13 mouse cellular contexts compared by ENCODE assay signal in the genomic region with DNA sequence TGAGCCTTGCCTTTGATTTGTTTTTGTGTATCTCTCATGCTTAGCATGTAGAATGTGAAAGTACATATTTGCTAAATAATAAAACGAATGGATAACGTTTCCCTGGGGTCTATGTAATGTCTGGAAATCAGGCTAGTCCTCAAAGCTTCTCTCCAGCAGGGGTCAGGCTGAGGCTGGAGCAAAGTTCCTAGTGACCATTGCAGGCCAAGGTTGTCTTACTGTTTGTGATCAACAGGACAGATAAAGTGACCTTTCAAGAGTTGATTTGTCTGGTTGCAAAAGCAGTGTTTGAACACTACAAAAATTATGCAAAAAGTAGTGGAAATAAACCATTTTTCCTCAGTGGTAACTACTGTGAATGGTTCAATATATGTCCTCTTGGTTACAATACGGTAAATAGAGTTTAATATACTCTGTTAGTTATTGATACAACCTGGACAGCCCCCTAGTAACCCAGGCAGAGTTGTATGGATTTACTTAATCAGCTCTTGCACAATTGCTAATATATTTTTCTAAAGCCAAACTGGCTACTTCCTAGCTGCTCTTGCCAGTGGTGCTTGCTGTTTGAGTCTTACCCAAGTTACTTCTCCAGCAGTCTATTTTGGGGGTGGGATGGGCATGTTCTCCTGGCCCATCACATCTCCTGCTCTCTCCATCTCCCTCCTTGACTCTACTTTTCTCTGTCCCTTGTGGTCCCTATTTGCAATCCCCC. TPM values are rescaled to one million over a fixed set of nuclear protein-coding genes. Genes with fewer than 3 reads are reported as not detected.
A peak's percentile ranks its signal among the peaks of the same experiment; 100 is the strongest.
DNase-seq lines count a peak whose midpoint lies in the region; ATAC-seq and TF ChIP-seq lines count a peak whose summit lies in the region.
"Had no signal": no experiment of that assay in that cellular context is flagged by ENCODE, and none has a peak within 500 bp of the region (broad histone marks: within the 10 kb centered on the region; RNA-seq: fewer than 3 reads in every experiment).

No protein-coding gene starts in this region.

- no peak overlapping the region for H3K4me2 ChIP-seq in hindbrain, embryonic 12.5 days (replicated peaks)
- no peak overlapping the region for H3K4me2 ChIP-seq in hindbrain, embryonic 11.5 days (replicated peaks; ENCODE audit: low read depth, low read length)
- no peak overlapping the region for H3K4me2 ChIP-seq in CH12.LX (ENCODE audit: insufficient read depth, low read depth, poor library complexity, severe bottlenecking)
- H3K4me2 ChIP-seq: liver, embryonic 15.5 days; midbrain, embryonic 12.5 days had no signal

- TF ChIP-seq EP300 in CH12.LX (IDR thresholded peaks at IDR 0.05; ENCODE audit: low read length): no peak

- H3K36me3 ChIP-seq in hindbrain, embryonic 12.5 days: no peaks in the 10 kb centered on the region; the same call in 1 of the 2 replicates
- no peaks in the 10 kb centered on the region for H3K36me3 ChIP-seq in hindbrain, embryonic 11.5 days (ENCODE audit: control insufficient read depth, insufficient read depth, low read length)
- H3K36me3 ChIP-seq in CH12.LX (replicated peaks in 1 of 2; ENCODE audit: control insufficient read depth in 1 of 2, insufficient read depth in 1 of 2, low read length in 1 of 2): peaks cover 4 to 11% of the 10 kb centered on the region in 2 experiments

- no peaks in the 10 kb centered on the region for H3K9me3 ChIP-seq in hindbrain, embryonic 12.5 days (replicated peaks)
- H3K9me3 ChIP-seq in hindbrain, embryonic 11.5 days (ENCODE audit: control insufficient read depth, low read length): no peaks in the 10 kb centered on the region
- no peaks in the 10 kb centered on the region for H3K9me3 ChIP-seq in CH12.LX (replicated peaks; ENCODE audit: low read length)
- H3K9me3 ChIP-seq: liver, embryonic 15.5 days; midbrain, embryonic 12.5 days had no signal

- H3K4me3 ChIP-seq in hindbrain, embryonic 12.5 days: no peak overlapping the region
- no peak overlapping the region for H3K4me3 ChIP-seq in hindbrain, embryonic 11.5 days (ENCODE audit: low read depth, low read length)
- no peak overlapping the region for H3K4me3 ChIP-seq in lung, adult 2 months (replicated peaks; ENCODE audit: extremely low read depth, low read depth, low read length)
- no peak overlapping the region for H3K4me3 ChIP-seq in CH12.LX (replicated peaks in 1 of 3; ENCODE audit: low read depth in 2 of 3, low read length in 2 of 3, poor library complexity in 1 of 3)
- H3K4me3 ChIP-seq: liver, embryonic 15.5 days; midbrain, embryonic 12.5 days had no signal

- TF ChIP-seq POLR2A in lung, adult 2 months (IDR thresholded peaks at IDR 0.05; ENCODE audit: borderline replicate concordance, extremely low read depth, low read depth, low read length): no peak
- no peak for TF ChIP-seq POLR2A in CH12.LX (IDR thresholded peaks at IDR 0.05; ENCODE audit: low read depth, low read length)

- TF ChIP-seq RAD21 in CH12.LX (IDR thresholded peaks at IDR 0.05; ENCODE audit: low read depth, low read length): peak; percentile 44

- in situ Hi-C loops in CH12.LX (cut with MboI; ENCODE audit: low pct_ligation_motif_present, low pct_unique_long_range_greater_than_20kb, low sequenced_read_pairs): no loop called here

- no peak overlapping the region for H3K27ac ChIP-seq in hindbrain, embryonic 12.5 days
- no peak overlapping the region for H3K27ac ChIP-seq in hindbrain, embryonic 11.5 days (ENCODE audit: low read depth, low read length)
- no peak overlapping the region for H3K27ac ChIP-seq in CH12.LX (ENCODE audit: insufficient read depth, low read depth)
- H3K27ac ChIP-seq: liver, embryonic 15.5 days; midbrain, embryonic 12.5 days had no signal

- ATAC-seq in hindbrain, embryonic 12.5 days (ENCODE audit: low FRiP score): peak; percentile 19; the same call in 1 of the 2 replicates
- ATAC-seq in hindbrain, embryonic 11.5 days (ENCODE audit: low FRiP score): no peak

- 81% methylated on average over 3 of the region's 3 CpGs for WGBS in hindbrain, embryonic 12.5 days
- WGBS in hindbrain, embryonic 11.5 days: 80% methylated on average over 3 of the region's 3 CpGs
- whole genome bisulfite sequencing in lung, adult 2 months: 78% methylated on average over 3 of the region's 3 CpGs

- no peak overlapping the region for H3K9ac ChIP-seq in hindbrain, embryonic 12.5 days
- no peak overlapping the region for H3K9ac ChIP-seq in hindbrain, embryonic 11.5 days (ENCODE audit: low read depth, low read length)
- H3K9ac ChIP-seq in CH12.LX (ENCODE audit: insufficient read depth, low read depth): no peak overlapping the region
- H3K9ac ChIP-seq: liver, embryonic 15.5 days; midbrain, embryonic 12.5 days had no signal

- no peaks in the 10 kb centered on the region for H3K79me2 ChIP-seq in CH12.LX (replicated peaks; ENCODE audit: control insufficient read depth, extremely low read depth, insufficient read depth, poor library complexity, severe bottlenecking)

- no peak for DNase-seq in hindbrain, embryonic 11.5 days (ENCODE audit: low spot score)
- no peak for DNase-seq in lung, adult 2 months
- DNase-seq in lung, postnatal 4 days: no peak
- DNase-seq in CH12.LX (ENCODE audit: extremely low read depth): peak; percentile 20
- DNase-seq in brain, adult 2 months (ENCODE audit: low read depth, low spot score): peak; percentile 30
- no peak for DNase-seq in retina, embryonic 14.5 days (ENCODE audit: low spot score)
- DNase-seq in gastrocnemius, postnatal 10 days: no peak

- peak; percentile 51; the same call in 1 of the 2 replicates for TF ChIP-seq CTCF in lung, adult 2 months (IDR thresholded peaks at IDR 0.05; ENCODE audit: insufficient read depth, low read length)
- peak in 1 of 2 experiments; percentile 53; a peak in 2 of 4 replicates for TF ChIP-seq CTCF in CH12.LX (conservative IDR thresholded peaks at IDR 0.05 in 1 of 2, IDR thresholded peaks at IDR 0.05 in 1 of 2; ENCODE audit: low read depth in 2 of 2, low read length in 2 of 2)

- H3K4me1 ChIP-seq in hindbrain, embryonic 12.5 days: no peaks in the 10 kb centered on the region
- H3K4me1 ChIP-seq in hindbrain, embryonic 11.5 days (replicated peaks; ENCODE audit: control insufficient read depth, insufficient read depth, low read length): no peaks in the 10 kb centered on the region
- peaks cover 5% of the 10 kb centered on the region; the same call in 1 of the 2 replicates for H3K4me1 ChIP-seq in lung, adult 2 months (ENCODE audit: control insufficient read depth, insufficient read depth, low read length)
- H3K4me1 ChIP-seq in CH12.LX (ENCODE audit: control insufficient read depth in 1 of 2, insufficient read depth in 2 of 2): peaks cover 11 to 85% of the 10 kb centered on the region in 2 experiments
- H3K4me1 ChIP-seq: midbrain, embryonic 12.5 days had no signal

- dilution Hi-C loops in CH12.LX (cut with MboI; ENCODE audit: extremely low pct_ligation_motif_present, extremely low pct_unique_long_range_greater_than_20kb, low sequenced_read_pairs): no loop called here

- H3K27me3 ChIP-seq in hindbrain, embryonic 12.5 days: no peaks in the 10 kb centered on the region
- H3K27me3 ChIP-seq in hindbrain, embryonic 11.5 days (ENCODE audit: control insufficient read depth, insufficient read depth, low read length): no peaks in the 10 kb centered on the region
- H3K27me3 ChIP-seq in CH12.LX (replicated peaks): no peaks in the 10 kb centered on the region
- H3K27me3 ChIP-seq: liver, embryonic 15.5 days; midbrain, embryonic 12.5 days had no signal

TF ChIP-seq in CH12.LX, 34 proteins besides CTCF, POLR2A, EP300 and RAD21:
- TF ChIP-seq TBP (conservative IDR thresholded peaks at IDR 0.05; ENCODE audit: low read depth, low read length): no peak
- TF ChIP-seq USF1 (IDR thresholded peaks at IDR 0.05; ENCODE audit: low read depth, low read length): no peak
- TF ChIP-seq POLR2AphosphoS2 (IDR thresholded peaks at IDR 0.05; ENCODE audit: low read depth, low read length): no peak
- 0 out of 2 replicates have a peak, but pooled peaks have one; percentile 11 for TF ChIP-seq IRF4 (IDR thresholded peaks at IDR 0.05; ENCODE audit: low read depth, low read length)
- TF ChIP-seq ZKSCAN1 (IDR thresholded peaks at IDR 0.05; ENCODE audit: borderline replicate concordance, low read depth, low read length): no peak
- no peak for TF ChIP-seq BHLHE40 (IDR thresholded peaks at IDR 0.05; ENCODE audit: low read depth, low read length)
- TF ChIP-seq USF2 (conservative IDR thresholded peaks at IDR 0.05; ENCODE audit: low read depth, low read length): no peak

RNA-seq across cellular contexts. Expression of a gene that starts 23.7 kb away (rescaled TPM):
- polyA plus RNA-seq in hindbrain, embryonic 12.5 days (2016; fragmentation: Nextera tagmentation; extraction: Ambion mirVana): 0.82 and 1.1 TPM in 2 replicates
- polyA plus RNA-seq in hindbrain, embryonic 11.5 days (2014; fragmentation: Nextera tagmentation; extraction: Ambion mirVana): 0.27 TPM in 1 of 2 replicates, not detected in the other
- 5.6 and 14.9 TPM in 2 replicates for polyA plus RNA-seq in lung, adult 2 months (2012; rRNA removed)
- total RNA-seq in CH12.LX (2012; rRNA removed) (1.7 and 2.5 TPM in 2 replicates), CH12.LX (2014; rRNA removed) (9.3 and 11.5 TPM in 2 replicates)
- polyA plus RNA-seq in CH12.LX (2012; ENCODE audit: insufficient read length, low read depth): 23.0 and 24.9 TPM in 2 replicates
- 1 to 10 TPM; 7.0 to 9.0 TPM for total RNA-seq in gastrocnemius, postnatal 10 days (2021)

RNA-seq across cellular contexts. Expression of a gene that starts 24.6 kb away (rescaled TPM):
- polyA plus RNA-seq in hindbrain, embryonic 12.5 days (2016; fragmentation: Nextera tagmentation; extraction: Ambion mirVana): not detected in 2 replicates
- not detected in 2 replicates for polyA plus RNA-seq in hindbrain, embryonic 11.5 days (2014; fragmentation: Nextera tagmentation; extraction: Ambion mirVana)
- not detected in 2 replicates for polyA plus RNA-seq in lung, adult 2 months (2012; rRNA removed)
- total RNA-seq in CH12.LX (2012; rRNA removed): 14.4 and 14.6 TPM in 2 replicates
- not detected in 2 replicates for total RNA-seq in CH12.LX (2014; rRNA removed)
- polyA plus RNA-seq in CH12.LX (2012; ENCODE audit: insufficient read length, low read depth): not detected in 2 replicates
- not detected for total RNA-seq in gastrocnemius, postnatal 10 days (2021)
- total RNA-seq: heart, postnatal 25 days had no signal
- polyA plus RNA-seq: intestine, embryonic 14.5 days; liver, embryonic 15.5 days; midbrain, embryonic 12.5 days; neural tube, embryonic 14.5 days had no signal

RNA-seq across cellular contexts. Expression of a gene that starts 25.4 kb away (rescaled TPM):
- polyA plus RNA-seq in hindbrain, embryonic 12.5 days (2016; fragmentation: Nextera tagmentation; extraction: Ambion mirVana): 33.9 and 41.3 TPM in 2 replicates
- 14.4 and 18.0 TPM in 2 replicates for polyA plus RNA-seq in hindbrain, embryonic 11.5 days (2014; fragmentation: Nextera tagmentation; extraction: Ambion mirVana)
- 29.0 and 36.0 TPM in 2 replicates for polyA plus RNA-seq in lung, adult 2 months (2012; rRNA removed)
- total RNA-seq in CH12.LX (2012; rRNA removed): 61.4 and 61.7 TPM in 2 replicates
- total RNA-seq in CH12.LX (2014; rRNA removed): 60.5 and 66.4 TPM in 2 replicates
- polyA plus RNA-seq in CH12.LX (2012; ENCODE audit: insufficient read length, low read depth): 47.4 and 50.5 TPM in 2 replicates
- total RNA-seq in gastrocnemius, postnatal 10 days (2021): 10 to 100 TPM; 13.0 to 16.4 TPM

RNA-seq across cellular contexts. Expression of a gene that starts 43.5 kb away (rescaled TPM):
- 0.39 and 1.7 TPM in 2 replicates for polyA plus RNA-seq in hindbrain, embryonic 12.5 days (2016; fragmentation: Nextera tagmentation; extraction: Ambion mirVana)
- 0.40 and 0.53 TPM in 2 replicates for polyA plus RNA-seq in hindbrain, embryonic 11.5 days (2014; fragmentation: Nextera tagmentation; extraction: Ambion mirVana)
- polyA plus RNA-seq in lung, adult 2 months (2012; rRNA removed): 0.77 and 4.1 TPM in 2 replicates
- total RNA-seq in CH12.LX (2012; rRNA removed) (not detected in 2 replicates), CH12.LX (2014; rRNA removed) (not detected in 2 replicates)
- polyA plus RNA-seq in CH12.LX (2012; ENCODE audit: insufficient read length, low read depth): 0.04 and 0.11 TPM in 2 replicates
- 100 to 1,000 TPM; 132 to 148 TPM for total RNA-seq in gastrocnemius, postnatal 10 days (2021)
- polyA plus RNA-seq: intestine, embryonic 14.5 days; midbrain, embryonic 12.5 days had no signal

Comparison
In these comparisons a context has a peak if more than half of its experiments do, and no peak if none do; other contexts are left out.
1. DNase-seq: peak in CH12.LX (single experiment) and brain, adult 2 months (single experiment); none in hindbrain, embryonic 11.5 days (single experiment), lung, adult 2 months (single experiment), lung, postnatal 4 days (0 of 2), retina, embryonic 14.5 days (single experiment) and gastrocnemius, postnatal 10 days (single experiment).